Mouse (Mus musculus) testis, adult 2 months (tissue): ENCODE data around the gene Pik3c2a.

Experiments
- CTCF ChIP-seq: fragments of 200-500 bp; IDR thresholded peaks from 2 replicates; pipeline ENCODE4 v1.5.1; 2012; ENCODE audit warnings: low read depth, mild to moderate bottlenecking, inconsistent platforms, low read length, moderate library complexity; ENCODE audit not compliant: control insufficient read depth, insufficient read depth, insufficient replicate concordance
- POLR2A ChIP-seq: fragments of 200-500 bp; IDR thresholded peaks from 2 replicates; pipeline ENCODE4 v1.6.1; 2012; ENCODE audit warnings: low read depth, mild to moderate bottlenecking, inconsistent platforms, low read length, moderate library complexity; ENCODE audit not compliant: control insufficient read depth

GRCm38 (mm10) chr7:116306601-116307000 is 136.6 kb downstream of the Pik3c2a start:
- TF ChIP-seq POLR2A (no peak), CTCF (no peak)
